Mouse (Mus musculus): Measurements from ENCODE around the gene Defb39.

Defb39 gene

GRCm38 (mm10) chr8:19064710-19065109, at the start of gene Defb39:
TSS of gene Defb39 (minus strand) at chr8:19064810.
- DNase-seq = no peak

- no peak for DNase-seq
These were observed 1.4 kb upstream of the Defb39 start for GRCm38 (mm10) chr8:19066013-19066412.

GRCm38 (mm10) chr8:19062891-19063290, 1.7 kb downstream of the Defb39 start:
- DNase-seq = no peak

GRCm38 (mm10) chr8:19045242-19045641, 19.4 kb downstream of the Defb39 start:
- no peak for DNase-seq

- no peak for DNase-seq
These were observed 38.1 kb downstream of the Defb39 start, which contains the start of gene Defb38 for GRCm38 (mm10) chr8:19026466-19026865. TSS of gene Defb38 (minus strand) at chr8:19026566.
